Mouse (Mus musculus) G1E (cell line): Measurements from ENCODE around the gene Homer2.

Experiments
- CTCF ChIP-seq: IDR thresholded peaks from 2 replicates; pipeline ENCODE4 v1.5.1; 2012; ENCODE audit warnings: low read depth, low read length, inconsistent platforms, mixed read lengths
- GATA1 ChIP-seq: IDR thresholded peaks from 2 replicates; pipeline ENCODE4 v1.6.1; 2012; ENCODE audit warnings: borderline replicate concordance, low read length, inconsistent platforms, mixed read lengths
- POLR2AphosphoS5 ChIP-seq: IDR thresholded peaks from 2 replicates; pipeline ENCODE4 v1.6.1; 2012; ENCODE audit warnings: low read depth, low read length, inconsistent platforms; ENCODE audit not compliant: insufficient replicate concordance
- TAL1 ChIP-seq: conservative IDR thresholded peaks from 2 replicates; pipeline ENCODE4 v1.6.1; 2012; ENCODE audit warnings: low read depth, low read length, inconsistent platforms, mixed read lengths

DNA sequence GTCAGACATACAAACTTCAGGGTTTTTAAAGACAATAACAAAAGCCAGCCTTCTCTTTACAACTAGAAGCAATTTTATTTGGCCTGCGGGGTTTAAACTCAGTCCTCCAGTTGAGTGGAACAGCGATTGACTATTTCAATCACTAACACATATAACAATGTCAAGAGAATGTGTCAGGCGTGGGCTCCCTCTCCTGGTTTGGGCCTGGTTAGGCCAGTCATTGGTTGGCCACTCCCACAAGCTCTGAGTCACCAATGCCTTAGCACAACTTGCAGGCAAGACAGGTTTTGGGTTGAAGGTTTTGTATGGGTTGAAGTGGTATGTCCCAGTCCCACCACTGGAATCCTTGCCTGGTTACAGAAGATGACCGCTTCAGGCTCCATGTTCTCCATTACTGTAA is 36.8 kb upstream of the Homer2 start:
- TF ChIP-seq CTCF (no peak), POLR2AphosphoS5 (no peak), GATA1 (no peak), TAL1 (no peak)
